Mouse (Mus musculus) stomach, postnatal 0 days (tissue): ENCODE measurements around the gene Cstf3. TPM values are rescaled to one million over a fixed set of nuclear protein-coding genes. Genes with fewer than 3 reads are reported as not detected.
A peak's percentile ranks its signal among the peaks of the same experiment; 100 is the strongest.
"Not testable (repeated sequence)": the region's sequence is repeated elsewhere in the genome, so short reads cannot be mapped to it uniquely, and the experiment has no call there.

Experiments
- ATAC-seq: fragments of 200-750 bp; cut with Nextera tagmentation; 2 replicates; pipeline ENCODE4 v1.8.0; 2017; ENCODE audit not compliant: low FRiP score, low TSS enrichment
- DNase-seq: peaks from one replicate; pipeline ENCODE4 v3.0.0-alpha.2; 2016; ENCODE audit warnings: low spot score
- H3K27ac ChIP-seq: fragments of 300-500 bp; sonication (generic); replicated peaks from 2 replicates; pipeline ENCODE4 v1.5.1; 2014; ENCODE audit warnings: mild to moderate bottlenecking, control low read depth
- H3K27me3 ChIP-seq: fragments of 300-500 bp; sonication (generic); 2 replicates; pipeline ENCODE4 v1.6.1; 2014; ENCODE audit warnings: low read length; ENCODE audit not compliant: control insufficient read depth, insufficient read depth
- H3K36me3 ChIP-seq: fragments of 300-500 bp; sonication (generic); 2 replicates; pipeline ENCODE4 v1.6.1; 2014; ENCODE audit warnings: low read length, mixed read lengths; ENCODE audit not compliant: control insufficient read depth, insufficient read depth
- H3K4me1 ChIP-seq: fragments of 300-500 bp; sonication (generic); replicated peaks from 2 replicates; pipeline ENCODE4 v1.6.1; 2014; ENCODE audit warnings: antibody characterized with exemption; ENCODE audit not compliant: control insufficient read depth, insufficient read depth
- H3K4me2 ChIP-seq: fragments of 300-500 bp; sonication (generic); replicated peaks from 2 replicates; pipeline ENCODE4 v1.6.1; 2014; ENCODE audit warnings: low read depth, mild to moderate bottlenecking, control low read depth, moderate library complexity
- H3K4me3 ChIP-seq: fragments of 300-500 bp; sonication (generic); 2 replicates; pipeline ENCODE4 v1.5.1; 2014; ENCODE audit warnings: low read depth, low read length, control low read depth
- H3K9ac ChIP-seq: fragments of 300-500 bp; sonication (generic); 2 replicates; pipeline ENCODE4 v1.6.1; 2014; ENCODE audit warnings: mild to moderate bottlenecking, low read length, control low read depth, mixed read lengths
- H3K9me3 ChIP-seq: fragments of 300-500 bp; sonication (generic); 2 replicates; pipeline ENCODE4 v1.6.1; 2016; ENCODE audit warnings: low read length; ENCODE audit not compliant: control insufficient read depth
- CTCF ChIP-seq: IDR thresholded peaks from 2 replicates; pipeline ENCODE4 v1.5.1; 2016; ENCODE audit warnings: antibody characterized with exemption, low read depth, mild to moderate bottlenecking, moderate library complexity
- EP300 ChIP-seq: optimal IDR thresholded peaks from 2 replicates; pipeline ENCODE3; 2016; ENCODE audit warnings: antibody characterized with exemption
- WGBS: fragments of 180-500 bp; shearing (Covaris S2); extraction: QIAGEN DNeasy Blood & Tissue Kit; methylation state at CpG from one replicate; pipeline ENCODE4 v1.1.7; 2014; 5-methylcytosine and 5-hydroxymethylcytosine counted together
- polyA plus RNA-seq: library from polyadenylated mRNA; unstranded; fragments of >200 nt; fragmentation: Nextera tagmentation; extraction: Ambion mirVana; gene quantifications from 2 replicates; pipeline ENCODE4 v1.2.1, GENCODE M21; 2015

Gene Cstf3
- 32.9 and 33.4 TPM in 2 replicates for polyA plus RNA-seq

DNA sequence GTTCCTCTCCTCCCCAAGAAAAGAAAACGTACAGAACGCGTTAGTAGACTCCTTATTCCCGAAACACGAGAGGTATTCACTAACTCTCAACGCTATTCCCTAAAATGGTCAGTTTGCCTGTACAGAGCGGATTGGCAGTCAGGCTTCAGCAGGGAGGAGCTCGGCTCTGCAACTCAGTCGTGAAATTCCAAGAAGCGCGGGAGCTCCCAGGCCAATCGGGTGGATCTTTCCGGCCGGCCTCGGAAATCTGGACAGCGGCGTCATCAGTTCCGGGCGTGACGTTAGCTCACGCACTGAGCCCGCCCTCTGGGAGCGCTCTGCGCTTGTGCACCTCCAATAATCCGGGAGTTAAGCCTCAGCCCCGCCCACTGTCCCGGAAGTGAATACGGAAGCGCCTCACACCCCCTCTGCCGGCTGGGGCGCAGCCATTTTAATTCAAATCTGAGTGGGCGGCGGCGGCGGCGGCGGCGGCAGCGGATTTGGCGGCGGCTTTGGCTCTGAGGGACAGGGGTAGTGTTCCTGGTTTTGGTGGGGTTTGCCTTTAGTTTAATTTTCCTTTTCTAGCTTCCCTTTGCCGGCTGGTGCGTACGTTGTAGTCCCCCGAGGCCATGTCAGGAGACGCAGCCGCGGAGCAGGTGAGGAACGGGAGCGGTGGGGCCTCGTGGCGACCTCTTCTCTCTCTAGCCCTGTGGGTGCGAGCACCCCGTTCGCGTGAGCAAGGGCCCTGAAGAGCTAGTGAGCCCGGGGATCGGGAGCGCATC, at the start of gene Cstf3:
Gene Cstf3, plus strand, starts transcription at position 456 of the 761 bp plus-strand sequence.
- TF ChIP-seq CTCF (peak; percentile 62), EP300 (peak; percentile 77)
- Histone ChIP-seq H3K36me3 (no peaks in the 10 kb centered on the region), H3K27ac (peak within 1 kb of the TSS; percentile 93), H3K9ac (peak within 1 kb of the TSS; percentile 89), H3K4me2 (peak within 1 kb of the TSS; percentile 66), H3K27me3 (no peaks in the 10 kb centered on the region), H3K9me3 (no peaks in the 10 kb centered on the region), H3K4me1 (no peaks in the 10 kb centered on the region), H3K4me3 (peak within 1 kb of the TSS; percentile 87)
- DNase-seq (peak; percentile 99), ATAC-seq (peak; percentile 100)
- under 1% methylated on average over 58 of the region's 59 CpGs for WGBS

GRCm38 (mm10) chr2:104556711-104557110, 33.6 kb upstream of the Cstf3 start:
- H3K27ac ChIP-seq, H3K36me3 ChIP-seq, ATAC-seq, H3K4me3 ChIP-seq, H3K9ac ChIP-seq, DNase-seq, H3K9me3 ChIP-seq, H3K27me3 ChIP-seq, H3K4me2 ChIP-seq, H3K4me1 ChIP-seq: not testable (repeated sequence)
- 92% methylated on average over 21 of the region's 22 CpGs for WGBS

- no peak for TF ChIP-seq CTCF
- TF ChIP-seq EP300, result no peak
- H3K4me1 ChIP-seq, result no peaks in the 10 kb centered on the region
- 91% methylated on average over 9 of the region's 9 CpGs for WGBS
Measured at GRCm38 (mm10) chr2:104557722-104558121, 32.6 kb upstream of the Cstf3 start.

DNA sequence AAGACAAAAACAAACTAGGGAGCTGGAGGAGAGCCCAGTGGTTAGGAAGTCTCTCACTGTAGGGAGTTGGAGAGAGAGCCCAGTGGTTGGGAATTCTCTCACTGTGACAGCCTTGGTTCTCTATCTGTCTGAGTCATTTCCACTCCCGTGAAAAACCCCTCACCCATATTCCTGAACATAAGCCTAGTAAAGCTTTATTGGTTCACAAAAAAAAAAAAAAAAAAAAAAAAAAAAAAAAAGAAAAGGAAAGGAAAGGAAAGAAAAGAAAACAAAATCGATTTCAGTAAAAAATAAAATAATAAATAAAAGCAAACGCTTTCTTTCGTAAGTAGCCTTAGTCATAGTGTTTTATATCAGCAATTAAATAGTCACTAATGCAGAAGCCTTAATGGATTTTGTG, 32.0 kb upstream of the Cstf3 start:
- DNase-seq (no peak), ATAC-seq (no peak)
- H3K4me1 ChIP-seq, result no peaks in the 10 kb centered on the region
- no peaks in the 10 kb centered on the region for H3K36me3 ChIP-seq
- no peak for TF ChIP-seq EP300
- no peak for TF ChIP-seq CTCF
- no peak overlapping the region for H3K4me2 ChIP-seq
- H3K9ac ChIP-seq, result no peak overlapping the region
- H3K27ac ChIP-seq, result no peak overlapping the region
- H3K4me3 ChIP-seq, result no peak overlapping the region
- H3K27me3 ChIP-seq, result no peaks in the 10 kb centered on the region
- 88% methylated on average over 4 of the region's 4 CpGs for WGBS
- H3K9me3 ChIP-seq, result no peaks in the 10 kb centered on the region

More at GRCm38 (mm10) chr2:104557722-104558121, 32.6 kb upstream of the Cstf3 start:
- H3K9ac ChIP-seq, result no peak overlapping the region
- H3K4me2 ChIP-seq, result no peak overlapping the region
- H3K27me3 ChIP-seq, result no peaks in the 10 kb centered on the region
- no peaks in the 10 kb centered on the region for H3K9me3 ChIP-seq
- ATAC-seq (no peak), DNase-seq (no peak)
- no peak overlapping the region for H3K4me3 ChIP-seq
- no peaks in the 10 kb centered on the region for H3K36me3 ChIP-seq
- no peak overlapping the region for H3K27ac ChIP-seq

GRCm38 (mm10) chr2:104558938-104559337, 31.4 kb upstream of the Cstf3 start:
- H3K36me3 ChIP-seq, result no peaks in the 10 kb centered on the region
- H3K4me2 ChIP-seq, result no peak overlapping the region
- ATAC-seq (no peak), DNase-seq (no peak)
- no peaks in the 10 kb centered on the region for H3K9me3 ChIP-seq
- TF ChIP-seq CTCF (no peak), EP300 (no peak)
- H3K9ac ChIP-seq, result no peak overlapping the region
- no peaks in the 10 kb centered on the region for H3K27me3 ChIP-seq
- WGBS, result 67% methylated on average over 6 of the region's 6 CpGs
- no peak overlapping the region for H3K27ac ChIP-seq
- no peak overlapping the region for H3K4me3 ChIP-seq
- H3K4me1 ChIP-seq, result no peaks in the 10 kb centered on the region

GRCm38 (mm10) chr2:104559591-104560380, 30.5 kb upstream of the Cstf3 start:
- no peak for DNase-seq
- Histone ChIP-seq H3K36me3 (no peaks in the 10 kb centered on the region), H3K27ac (no peak overlapping the region), H3K4me1 (no peaks in the 10 kb centered on the region), H3K4me2 (no peak overlapping the region), H3K27me3 (no peaks in the 10 kb centered on the region), H3K4me3 (no peak overlapping the region), H3K9ac (no peak overlapping the region), H3K9me3 (no peaks in the 10 kb centered on the region)
- TF ChIP-seq CTCF (no peak), EP300 (no peak)
- WGBS, result 64% methylated on average over 4 of the region's 4 CpGs
- no peak for ATAC-seq
